Mouse (Mus musculus): ENCODE results near the gene Taok2. TPM values are rescaled to one million over a fixed set of nuclear protein-coding genes. Genes with fewer than 3 reads are reported as not detected.

The Taok2 gene
- polyA plus RNA-seq, 1 experiment = 37.8 TPM

- DNase-seq (ENCODE audit: low read depth, low spot score) = no peak
- 75% methylated on average over 6 of the region's 6 CpGs for WGBS
These were observed 3.5 kb downstream of the Taok2 start for GRCm38 (mm10) chr7:126881040-126881439.

GRCm38 (mm10) chr7:126877239-126877638 is 7.3 kb downstream of the Taok2 start:
- 97% methylated on average over 1 of the region's 1 CpGs for WGBS

GRCm38 (mm10) chr7:126870520-126870891 is 14.0 kb downstream of the Taok2 start:
- DNase-seq (ENCODE audit: low read depth, low spot score) = no peak
- WGBS = 94% methylated on average over 2 of the region's 2 CpGs

More at GRCm38 (mm10) chr7:126877239-126877638, 7.3 kb downstream of the Taok2 start:
- no peak for DNase-seq (ENCODE audit: low read depth, low spot score)

- 89% methylated on average over 23 of the region's 23 CpGs for WGBS
- DNase-seq (ENCODE audit: low read depth, low spot score) = no peak
These were observed 14.6 kb downstream of the Taok2 start for GRCm38 (mm10) chr7:126869780-126870519.

DNA sequence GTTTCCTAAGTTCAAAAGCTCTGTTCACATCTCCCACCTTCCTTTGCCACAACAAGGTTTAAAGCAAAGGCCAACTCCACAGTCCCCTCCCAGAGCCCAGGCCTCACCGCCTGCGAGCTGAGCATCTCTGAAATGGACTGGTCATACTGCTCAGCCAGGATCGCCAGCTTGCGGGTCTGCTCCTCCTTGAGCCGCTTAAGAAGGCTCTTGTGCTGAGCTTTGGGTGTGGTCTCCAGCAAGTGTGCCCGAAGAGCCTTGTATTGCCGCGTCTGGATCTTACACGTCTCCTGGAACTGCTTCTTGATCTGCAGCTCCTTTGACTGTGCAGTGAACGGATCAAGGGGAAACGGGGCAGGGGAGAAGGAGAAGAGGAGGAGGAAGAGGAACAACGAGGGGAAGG is 16.5 kb downstream of the Taok2 start:
- 76% methylated on average over 12 of the region's 12 CpGs for WGBS
- DNase-seq (ENCODE audit: low read depth, low spot score) = no peak

GRCm38 (mm10) chr7:126867534-126867933 is 17.0 kb downstream of the Taok2 start:
- 89% methylated on average over 2 of the region's 2 CpGs for WGBS
- no peak for DNase-seq (ENCODE audit: low read depth, low spot score)

DNA sequence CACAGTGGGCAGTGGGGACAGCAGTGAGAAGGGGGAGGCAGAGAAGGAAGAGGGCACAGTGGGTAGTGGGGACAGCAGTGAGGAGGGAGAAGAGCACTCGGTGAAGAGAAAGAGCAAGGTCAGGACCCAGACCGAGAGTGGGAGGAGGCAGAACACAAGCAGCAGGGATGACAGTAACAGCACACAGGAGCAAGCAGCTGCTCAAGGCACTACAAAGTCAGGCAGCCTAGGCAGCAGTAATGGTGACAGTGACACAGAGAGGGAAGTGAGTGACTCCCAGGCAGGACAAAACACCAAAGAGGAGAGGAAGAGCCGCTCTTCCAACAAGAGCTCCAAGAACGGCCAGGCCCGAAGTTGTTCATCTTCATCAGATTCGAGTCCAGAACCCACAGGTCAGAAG is 20.7 kb downstream of the Taok2 start:
- no peak for DNase-seq (ENCODE audit: low read depth, low spot score)
- 69% methylated on average over 6 of the region's 6 CpGs for WGBS

DNA sequence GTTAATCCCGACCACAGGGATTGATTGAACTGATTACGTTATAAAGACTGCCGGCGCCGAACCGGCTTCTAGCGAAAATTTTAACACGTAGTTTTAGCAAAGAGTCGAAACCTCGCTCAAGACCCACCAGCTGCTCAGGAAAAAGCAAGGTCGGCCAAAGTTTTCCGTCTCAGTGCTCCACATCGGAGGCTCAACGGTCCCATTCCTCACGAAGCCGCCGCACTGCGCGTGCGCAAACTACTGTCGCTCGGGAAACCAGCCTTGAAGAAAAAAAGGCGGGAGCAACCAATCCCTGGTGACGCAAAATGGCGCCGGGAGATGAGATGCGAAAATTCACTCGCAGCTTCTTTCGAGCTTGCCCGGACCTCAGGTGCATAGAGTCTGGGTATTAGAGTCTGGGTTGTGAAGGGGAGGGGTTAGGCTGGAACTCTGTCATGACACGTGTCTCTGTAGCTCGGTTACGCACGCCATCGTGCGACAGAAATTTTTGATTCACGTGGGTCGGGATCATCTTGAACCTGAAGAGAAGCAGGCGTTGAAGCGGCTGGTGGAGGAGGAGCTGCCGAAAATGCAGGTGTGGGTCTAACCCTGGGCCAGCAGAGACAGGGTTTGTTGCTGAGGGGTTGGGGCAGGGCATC is 22.2 kb downstream of the Taok2 start, which contains the start of gene Ino80e:
TSS of gene Ino80e (minus strand) at position 231 of the 638 bp plus-strand sequence.
- DNase-seq (ENCODE audit: low read depth, low spot score) = peak; percentile 91
- under 1% methylated on average over 41 of the region's 41 CpGs for WGBS

DNA sequence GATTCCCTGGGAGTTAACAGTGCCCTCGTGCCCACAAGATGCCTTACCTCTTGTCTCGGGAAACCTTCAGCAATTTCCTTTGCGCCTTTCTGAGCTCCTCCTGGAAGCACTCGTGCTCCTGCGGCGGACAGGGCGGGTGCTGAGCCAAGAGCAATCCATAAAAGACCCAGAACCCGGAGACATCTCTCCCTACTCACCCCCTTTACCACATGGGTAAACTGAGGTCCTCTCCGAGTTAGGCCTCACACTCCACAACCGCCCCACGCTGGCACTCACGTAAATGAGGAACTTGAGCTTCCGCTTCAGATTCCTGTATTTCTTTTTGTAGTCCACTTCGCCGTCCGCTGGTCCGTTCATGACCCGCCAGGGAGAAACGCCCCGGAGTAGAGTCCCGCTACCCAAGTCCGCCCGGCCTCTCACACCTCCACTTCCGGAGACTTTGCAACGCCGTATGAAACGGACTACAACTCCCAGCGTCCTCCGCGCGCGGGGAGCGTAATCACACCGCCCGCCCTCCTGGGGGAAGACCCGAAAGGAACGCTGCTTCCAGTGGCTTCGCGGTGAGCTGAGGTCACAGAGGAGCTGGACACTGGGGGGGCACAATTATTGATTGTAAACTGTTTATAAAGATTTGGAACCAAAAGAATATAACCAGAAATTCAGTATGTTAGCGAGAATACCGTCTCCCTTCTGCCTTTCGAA is 22.9 kb downstream of the Taok2 start, which contains the start of gene Hirip3:
TSS of gene Hirip3 (plus strand) at position 544 of the 702 bp plus-strand sequence.
- peak; percentile 93 for DNase-seq (ENCODE audit: low read depth, low spot score)
- WGBS = 1% methylated on average over 42 of the region's 42 CpGs

- 56% methylated on average over 5 of the region's 5 CpGs for WGBS
- no peak for DNase-seq (ENCODE audit: low read depth, low spot score)
These were observed 23.5 kb downstream of the Taok2 start for GRCm38 (mm10) chr7:126860987-126861386.

DNA sequence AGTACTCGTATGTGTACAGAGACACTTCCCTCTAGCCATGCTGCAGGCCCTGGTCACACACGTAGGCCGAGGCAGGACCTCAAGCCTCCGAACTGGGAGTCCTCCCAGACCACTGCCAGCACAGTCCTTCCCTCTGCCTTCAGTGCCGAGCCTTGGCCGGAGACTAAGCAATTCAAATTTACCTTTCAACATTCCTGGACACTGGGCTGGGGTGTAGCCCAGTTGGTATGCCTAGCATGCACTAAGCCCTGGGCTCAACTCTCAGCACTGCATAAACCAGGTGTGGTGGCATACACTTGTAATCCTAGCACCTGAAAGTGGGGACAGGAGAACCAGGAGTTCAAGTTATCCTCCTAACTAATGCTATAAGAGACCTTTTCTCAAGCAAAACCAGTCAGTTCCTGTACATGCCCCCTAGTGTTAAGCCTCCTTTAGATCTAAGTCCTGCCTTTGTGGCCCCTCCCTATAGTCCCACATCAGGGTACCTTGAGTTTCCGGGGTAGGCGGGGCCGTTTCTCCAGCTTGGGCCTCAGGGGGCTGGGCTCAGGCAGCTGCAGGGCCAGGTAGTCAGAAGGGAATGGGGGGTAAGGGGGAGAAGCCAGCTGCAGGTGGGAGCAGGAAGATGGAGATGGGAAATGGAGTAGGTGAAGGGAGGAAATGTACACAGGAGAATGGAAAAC is 27.6 kb downstream of the Taok2 start:
- 73% methylated on average over 9 of the region's 9 CpGs for WGBS
- no peak for DNase-seq (ENCODE audit: low read depth, low spot score)

DNA sequence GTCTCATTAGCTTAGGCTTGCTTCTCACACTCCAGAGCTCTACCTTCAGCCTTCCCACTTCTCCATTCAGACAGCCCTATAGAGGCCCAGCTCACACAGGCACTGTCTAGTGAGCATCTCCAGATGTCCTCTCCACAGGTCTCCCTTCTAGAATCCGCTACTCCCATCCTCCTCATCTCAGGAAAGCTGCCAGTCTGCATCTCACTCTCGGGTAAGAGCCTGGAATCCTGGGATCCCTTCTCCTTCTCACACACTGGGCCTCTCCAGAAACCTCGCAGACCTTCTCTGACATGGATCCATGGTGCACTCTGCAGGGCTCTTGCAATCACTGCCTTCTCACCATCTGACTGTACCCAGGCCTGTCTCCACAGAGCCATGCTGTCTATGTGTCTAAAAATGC is 28.9 kb downstream of the Taok2 start:
- WGBS = 91% methylated on average over 3 of the region's 3 CpGs
- DNase-seq (ENCODE audit: low read depth, low spot score) = no peak

DNA sequence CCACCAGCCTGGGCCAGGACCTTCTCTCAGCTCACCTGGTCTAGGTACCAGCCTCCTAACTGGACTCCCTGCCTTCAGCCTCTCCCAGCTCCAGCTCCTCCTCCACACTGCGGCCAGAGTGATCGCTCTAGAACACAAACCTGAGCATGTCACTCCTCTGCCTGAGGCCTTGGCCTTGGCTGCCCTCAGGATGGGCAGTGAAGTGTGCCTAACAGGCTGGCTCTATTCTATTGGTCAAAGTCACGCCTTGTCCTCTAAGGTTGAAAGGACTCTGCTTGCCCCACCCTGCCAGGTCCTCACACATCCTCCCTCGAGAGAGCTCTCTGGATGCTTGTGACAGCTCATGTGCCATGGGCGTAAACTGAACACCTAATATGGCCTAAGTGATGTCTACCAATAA is 31.0 kb downstream of the Taok2 start:
- DNase-seq (ENCODE audit: low read depth, low spot score) = no peak
- WGBS = 80% methylated on average over 5 of the region's 5 CpGs

DNA sequence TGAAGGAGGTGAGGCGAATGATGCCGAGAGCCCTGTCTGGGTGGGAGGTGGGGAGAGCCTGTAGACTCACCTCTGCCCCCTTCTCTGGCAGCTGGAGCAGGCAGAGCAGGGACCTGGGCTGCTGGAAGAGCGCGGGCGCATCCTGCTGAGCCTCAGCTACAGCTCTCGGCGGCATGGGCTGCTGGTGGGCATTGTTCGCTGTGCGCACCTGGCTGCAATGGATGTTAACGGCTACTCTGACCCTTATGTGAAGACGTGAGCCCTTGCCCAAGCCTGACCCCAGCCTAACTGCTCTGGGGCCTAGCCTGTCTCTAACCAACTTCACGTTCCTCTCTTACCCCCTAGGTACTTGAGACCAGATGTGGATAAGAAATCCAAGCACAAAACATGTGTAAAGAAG is 33.3 kb downstream of the Taok2 start:
- no peak for DNase-seq (ENCODE audit: low read depth, low spot score)
- 68% methylated on average over 12 of the region's 12 CpGs for WGBS

DNA sequence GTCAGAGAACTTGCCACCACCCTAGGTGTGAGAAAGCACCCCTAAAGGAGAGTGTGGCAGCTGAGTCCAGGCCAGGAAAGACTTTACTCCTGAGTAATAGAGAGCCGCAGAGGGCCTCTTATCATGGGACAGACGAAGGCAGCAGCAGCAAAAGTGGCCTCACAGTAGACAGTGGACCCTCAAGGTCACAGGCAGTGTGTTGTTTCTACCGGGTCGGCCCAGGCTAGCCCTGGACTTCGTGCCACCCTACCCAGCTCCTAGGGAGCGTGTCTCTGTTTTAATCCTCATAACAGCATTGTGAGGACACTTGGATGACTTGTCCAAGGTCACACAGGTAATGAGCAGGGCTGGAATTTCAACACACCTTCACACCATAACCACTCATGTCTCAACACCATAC is 34.3 kb downstream of the Taok2 start:
- 51% methylated on average over 6 of the region's 6 CpGs for WGBS
- no peak for DNase-seq (ENCODE audit: low read depth, low spot score)

DNA sequence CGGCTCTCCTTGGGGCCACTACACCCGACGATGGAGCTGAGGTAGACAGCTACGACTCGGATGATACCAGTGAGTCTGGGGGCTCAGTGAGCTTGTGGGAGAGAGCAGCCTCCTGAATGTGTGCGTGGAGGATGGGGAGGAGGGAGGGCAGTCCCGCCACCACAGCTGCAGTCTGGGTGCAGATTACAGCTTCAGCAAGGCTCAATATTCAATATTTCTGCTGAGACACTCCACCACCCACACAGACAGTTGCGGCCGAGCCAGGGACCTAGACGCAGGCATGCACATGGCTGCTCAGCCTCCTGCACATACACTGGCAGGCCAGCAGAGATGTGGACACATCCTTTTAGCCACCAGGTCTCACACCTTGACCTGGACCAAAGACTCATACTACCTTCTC is 35.7 kb downstream of the Taok2 start:
- WGBS = 30% methylated on average over 10 of the region's 10 CpGs

DNA sequence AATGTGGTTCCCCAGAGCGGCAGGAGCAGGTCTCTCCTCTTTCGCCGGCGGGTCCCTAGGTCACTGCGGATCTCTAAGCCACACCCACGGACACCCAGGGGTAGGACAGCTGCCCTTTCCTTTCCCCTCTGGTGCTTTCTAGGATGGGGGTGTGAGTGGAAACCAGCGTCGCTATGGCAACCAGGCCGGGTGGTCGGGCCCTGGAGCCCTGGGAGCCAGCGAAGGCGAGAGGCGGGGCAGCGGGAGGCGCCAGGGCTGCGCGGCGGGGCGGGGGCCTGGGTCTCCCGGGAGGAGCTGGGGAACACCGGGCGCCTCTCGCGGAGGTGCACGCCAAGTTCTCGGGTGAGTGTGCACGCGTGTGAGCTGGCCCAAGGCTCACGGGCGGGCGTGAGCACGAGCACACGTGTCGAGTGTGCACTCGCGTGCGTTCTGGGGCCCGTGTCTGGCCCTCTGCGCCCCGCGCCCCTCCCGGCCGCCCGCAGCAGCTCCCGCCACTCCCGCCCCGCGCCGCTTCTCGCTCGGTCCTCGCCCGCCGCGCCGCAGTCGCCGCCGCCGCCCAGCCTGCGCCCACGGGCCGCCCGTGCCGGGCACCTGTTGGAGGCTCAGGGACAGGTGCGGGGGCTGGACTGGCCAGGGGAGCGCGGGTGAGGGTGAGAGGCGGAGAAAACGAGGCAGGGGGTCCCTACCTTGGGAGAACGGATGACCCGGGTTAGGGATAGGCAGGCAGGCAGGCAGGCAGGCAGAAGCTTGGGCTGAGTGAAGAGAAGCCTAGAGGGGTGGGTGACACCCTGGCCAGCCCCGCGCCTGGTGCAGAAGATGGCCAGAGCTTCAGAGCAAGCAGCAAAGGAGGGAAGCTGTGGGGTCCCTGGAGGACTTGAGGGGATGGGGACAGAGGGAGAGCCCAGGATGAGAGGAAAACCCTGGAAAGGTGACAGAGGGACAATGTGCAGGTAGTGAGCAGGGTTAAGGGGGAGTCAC is 36.8 kb downstream of the Taok2 start:
- 1% methylated on average over 63 of the region's 74 CpGs for WGBS
- DNase-seq (ENCODE audit: low read depth, low spot score) = no peak

More for the DNA sequence above, 35.7 kb downstream of the Taok2 start:
- DNase-seq (ENCODE audit: low read depth, low spot score) = no peak

GRCm38 (mm10) chr7:126847116-126847420 is 37.4 kb downstream of the Taok2 start, which contains the start of gene Doc2a:
Gene Doc2a, plus strand, starts transcription at chr7:126847416.
- 46% methylated on average over 4 of the region's 4 CpGs for whole genome bisulfite sequencing
- DNase-seq (ENCODE audit: low read depth, low spot score) = no peak

- 96% methylated on average over 2 of the region's 2 CpGs for WGBS
- no peak for DNase-seq (ENCODE audit: low read depth, low spot score)
These were observed 39.0 kb downstream of the Taok2 start for GRCm38 (mm10) chr7:126845516-126845915.

Measured in large intestine, adult 2 months (tissue).